Mouse (Mus musculus) liver, embryonic 14.5 days (tissue): Measurements from ENCODE around the gene Pln.

ENCODE experiments used
- CTCF ChIP-seq: IDR thresholded peaks from 2 replicates; pipeline ENCODE4 v1.5.1; 2016; ENCODE audit warnings: antibody characterized with exemption, low read depth, control low read depth
- EP300 ChIP-seq: IDR thresholded peaks from 2 replicates; pipeline ENCODE4 v1.6.1; 2016; ENCODE audit warnings: antibody characterized with exemption, low read depth

DNA sequence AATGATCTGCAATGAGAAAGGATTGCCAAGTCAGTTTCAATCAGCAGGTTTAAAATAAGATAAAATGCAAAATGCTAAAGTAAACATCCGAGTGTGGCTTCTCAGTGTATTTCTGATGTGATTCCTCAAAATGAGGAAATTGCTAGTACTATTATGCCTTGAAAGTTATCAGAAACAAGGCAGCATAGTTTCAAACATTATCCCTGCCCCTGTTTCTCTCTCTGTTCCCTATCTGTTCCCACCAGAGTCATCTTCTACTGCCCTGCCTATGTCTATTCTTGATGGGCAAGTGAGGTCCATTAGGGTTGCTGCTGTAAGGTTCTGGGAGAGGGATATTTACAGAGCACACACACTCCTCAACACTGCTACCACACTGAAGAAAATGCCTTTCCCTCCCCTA lies 11.8 kb downstream of the Pln start:
- no peak for TF ChIP-seq CTCF
- no peak for TF ChIP-seq EP300
